Mouse (Mus musculus) kidney, postnatal 4 days (tissue): ENCODE data around the gene Gm20388.

ENCODE experiments used
- DNase-seq, 2 experiments: peaks; one replicate each; pipeline ENCODE4 v3.0.0; 2021; ENCODE audit warnings: mixed read lengths in 2 of 2

Gene Gm20388

GRCm38 (mm10) chr8:121906542-121907512, 1996.2 kb downstream of the Gm20388 start:
- peak; percentile 59 to 74 for DNase-seq

GRCm38 (mm10) chr8:121907587-121908248, 1997.1 kb downstream of the Gm20388 start, which contains the start of gene Slc7a5:
Gene Slc7a5, minus strand, starts transcription at chr8:121907694.
- DNase-seq = peak; percentile 99

GRCm38 (mm10) chr8:121908378-121909147, 1997.9 kb downstream of the Gm20388 start:
- DNase-seq = no peak

GRCm38 (mm10) chr8:121909148-121909541, 1998.5 kb downstream of the Gm20388 start:
- DNase-seq = no peak

DNA sequence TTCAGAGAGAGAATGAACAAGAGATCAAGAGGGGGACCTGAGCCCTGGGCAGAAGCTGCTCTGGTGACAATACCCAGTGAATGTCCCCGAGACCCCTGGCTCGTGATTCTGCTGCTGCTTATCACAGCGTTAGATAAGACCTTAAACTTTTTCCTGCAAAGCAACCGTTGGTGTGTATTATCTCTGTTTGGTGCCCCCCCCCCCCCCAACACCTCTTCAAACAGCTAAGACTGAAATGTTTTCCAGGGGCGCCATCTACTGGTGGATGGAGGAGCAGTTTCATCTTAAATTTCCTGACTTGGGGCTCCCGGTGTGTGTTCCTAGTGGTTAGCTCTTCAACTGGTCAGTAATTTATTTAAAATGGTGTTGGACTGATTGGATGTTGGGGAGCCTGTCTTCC, 1999.0 kb downstream of the Gm20388 start:
- DNase-seq = peak; percentile 86 to 88

DNA sequence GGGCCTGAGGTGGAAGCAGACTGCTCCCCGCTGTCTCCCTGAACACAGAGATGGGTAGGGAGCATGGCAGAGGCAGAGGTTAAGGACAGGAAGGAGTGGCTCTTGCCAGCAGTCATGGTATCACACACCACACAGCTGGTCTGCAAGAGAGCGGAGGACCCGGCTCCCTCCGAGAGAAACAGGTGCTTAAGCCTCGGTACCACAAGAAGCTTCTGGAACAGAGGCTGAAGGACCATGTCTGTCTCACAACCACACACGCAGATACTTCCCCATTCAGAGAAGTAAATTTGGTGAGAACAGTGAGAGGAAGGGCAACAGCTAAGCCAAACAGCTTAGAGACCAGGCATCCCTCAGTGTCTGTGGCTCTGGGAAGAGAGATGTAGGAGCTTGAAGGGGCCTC, 2000.8 kb downstream of the Gm20388 start:
- DNase-seq = no peak

DNA sequence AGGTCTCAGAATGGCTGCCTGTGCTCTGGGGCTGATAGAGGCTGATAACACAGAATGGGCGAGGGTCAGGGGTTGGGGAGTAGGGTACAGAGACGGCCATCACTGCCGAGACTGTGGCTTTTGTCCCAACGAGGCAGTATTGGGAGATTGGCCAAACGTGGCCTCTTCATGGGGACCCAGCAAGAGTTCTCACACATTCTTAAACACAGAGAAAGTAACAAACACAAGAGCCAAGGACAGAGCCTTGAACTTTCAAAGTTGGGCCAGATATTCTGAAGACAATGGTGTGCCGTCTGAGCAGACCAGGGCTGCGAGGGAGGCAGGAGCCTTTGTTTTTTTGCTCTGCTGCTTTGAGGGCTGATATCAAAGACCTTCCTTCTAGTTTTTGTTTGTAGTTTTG, 2001.3 kb downstream of the Gm20388 start:
- DNase-seq = no peak

- no peak for DNase-seq
Observed at GRCm38 (mm10) chr8:121912831-121913230, 2002.2 kb downstream of the Gm20388 start.

DNA sequence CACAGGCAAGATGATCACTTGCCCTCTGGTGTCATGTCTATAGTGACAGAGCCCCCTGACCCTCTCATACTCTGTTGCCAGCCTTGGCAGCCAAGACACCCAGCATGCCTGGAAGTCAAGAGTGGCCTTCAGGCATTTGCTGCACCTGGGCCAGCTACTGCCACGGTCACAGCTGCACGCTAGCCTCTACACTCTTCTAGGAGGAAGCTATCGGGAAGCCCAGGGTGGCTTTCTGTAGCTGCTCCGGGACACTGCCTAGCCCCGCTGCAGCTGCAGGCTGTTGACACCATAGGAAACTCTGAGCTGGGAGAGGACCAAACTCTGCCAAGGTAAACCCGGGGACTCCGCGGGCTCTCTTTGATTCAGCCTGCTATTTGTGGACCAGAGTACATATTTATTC, 2002.7 kb downstream of the Gm20388 start:
- no peak for DNase-seq

DNA sequence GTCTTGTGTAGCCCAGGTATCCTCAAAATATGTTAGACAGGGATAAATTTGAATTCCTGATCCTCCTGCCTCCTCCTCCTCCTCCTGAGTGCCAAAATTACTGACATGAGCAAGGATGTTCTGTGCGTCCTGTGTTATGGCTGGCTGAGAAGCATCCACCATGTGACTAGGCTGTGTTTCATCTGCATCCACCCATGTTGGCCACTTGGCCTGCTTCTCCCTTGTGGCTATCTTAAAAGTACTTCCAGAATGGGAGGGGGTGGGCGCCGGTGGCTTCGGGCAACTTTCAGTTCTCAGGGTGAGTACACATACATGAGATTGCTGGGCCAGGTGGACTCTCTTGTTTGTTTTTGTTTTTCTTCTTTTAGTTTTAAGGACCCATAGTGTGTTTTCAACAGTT, 2008.5 kb downstream of the Gm20388 start:
- DNase-seq = no peak

DNA sequence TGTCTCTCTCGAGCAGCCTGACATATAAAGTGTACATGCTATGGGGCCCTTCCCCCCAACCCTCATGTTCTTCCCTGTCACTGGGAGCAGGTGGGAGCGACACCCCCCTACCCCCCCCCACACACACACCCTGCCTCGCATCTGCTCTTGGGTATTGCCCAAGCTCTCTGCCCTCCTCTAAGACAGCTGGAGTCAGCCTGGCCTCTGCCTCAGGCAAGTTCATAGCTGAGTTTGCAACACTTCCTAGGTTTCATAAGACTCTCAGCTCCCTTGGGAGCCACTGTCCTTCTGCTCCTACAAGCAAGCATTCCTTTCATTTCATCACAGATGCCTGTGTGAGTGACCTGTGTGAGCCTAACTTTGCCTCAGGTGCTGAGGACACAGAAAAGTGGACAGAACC, 2009.1 kb downstream of the Gm20388 start:
- DNase-seq = no peak

DNA sequence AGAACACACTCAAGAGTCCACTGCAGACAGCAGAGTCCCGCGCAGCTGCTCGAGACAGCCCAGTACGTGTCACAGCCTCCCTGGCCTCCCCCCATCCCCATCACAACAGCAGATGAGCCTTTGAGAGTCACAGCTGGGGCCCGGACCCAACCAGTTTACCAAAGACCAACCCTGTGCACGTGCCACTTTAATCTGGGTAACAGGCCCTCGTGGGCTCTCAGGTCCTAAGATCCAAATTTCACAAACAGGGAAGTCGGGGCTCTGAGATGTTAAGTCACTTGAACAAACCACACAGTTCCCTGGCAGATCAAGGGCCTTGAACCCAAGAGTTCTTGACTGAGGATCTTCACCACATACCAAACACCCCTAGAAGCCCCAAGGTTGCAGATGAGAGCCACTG, 2010.9 kb downstream of the Gm20388 start:
- DNase-seq = no peak

DNA sequence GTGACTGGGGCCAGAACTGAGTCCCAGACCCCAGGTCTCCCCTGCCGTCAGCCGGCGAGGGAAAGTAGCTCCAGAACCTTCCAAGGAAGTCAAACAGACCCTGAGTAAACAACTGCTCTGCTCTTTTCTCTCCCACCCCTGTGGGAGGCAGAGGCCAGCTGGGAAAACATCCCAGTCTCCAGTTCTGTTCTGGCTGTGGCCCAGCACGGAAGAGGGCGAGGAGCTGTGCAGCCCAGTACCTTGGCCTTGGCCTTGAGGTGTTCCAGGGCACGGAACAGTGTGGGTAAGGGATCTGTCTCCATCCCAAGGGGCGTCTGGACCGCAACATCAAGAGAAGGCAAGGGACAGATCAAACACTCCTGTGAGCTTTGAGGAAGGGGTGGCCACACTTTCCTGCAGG, 2011.5 kb downstream of the Gm20388 start:
- peak; percentile 73 to 80 for DNase-seq

- no peak for DNase-seq
Observed at GRCm38 (mm10) chr8:121924681-121925080, 2014.0 kb downstream of the Gm20388 start.

GRCm38 (mm10) chr8:121925624-121926023, 2015.0 kb downstream of the Gm20388 start:
- DNase-seq = peak; percentile 88 to 91

DNA sequence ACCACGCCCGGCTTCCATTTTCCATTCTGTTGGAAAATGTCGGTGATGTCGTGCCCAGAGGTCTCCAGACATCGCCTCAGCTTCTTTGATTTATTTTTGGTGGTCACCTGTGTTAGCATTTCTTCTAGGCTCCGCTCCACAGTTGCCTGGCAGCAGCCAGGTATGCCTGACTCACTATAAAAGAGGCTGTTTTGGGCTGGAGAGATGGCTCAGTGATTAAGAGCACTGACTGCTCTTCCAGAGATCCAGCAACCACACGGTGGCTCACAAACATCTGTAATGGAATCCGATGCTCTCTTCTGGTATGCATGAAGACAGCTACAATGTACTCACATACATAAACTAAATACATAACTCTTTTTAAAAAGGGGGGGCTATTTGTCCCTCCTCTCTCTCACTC, 2015.6 kb downstream of the Gm20388 start:
- DNase-seq = no peak

DNA sequence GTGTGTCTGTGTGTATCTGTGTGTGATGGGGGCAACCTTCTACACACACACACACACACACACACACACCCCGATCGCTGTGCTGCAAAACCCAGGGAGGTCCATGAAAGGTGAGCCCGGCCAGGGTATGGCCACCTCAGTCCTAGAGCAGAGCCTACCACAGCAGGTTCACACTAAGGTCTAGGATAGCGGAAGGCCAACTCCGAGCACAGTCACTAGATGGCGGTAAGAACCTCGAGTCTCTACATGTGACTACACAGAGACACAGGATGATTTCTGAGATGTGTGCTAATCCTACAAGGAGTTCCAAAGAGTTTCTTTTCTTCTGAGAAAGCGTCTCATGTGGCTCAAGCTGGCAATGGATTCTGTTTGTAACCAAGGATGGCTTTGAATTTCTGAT, 2016.7 kb downstream of the Gm20388 start:
- peak; percentile 73 to 79 for DNase-seq

GRCm38 (mm10) chr8:121930047-121930446, 2019.4 kb downstream of the Gm20388 start:
- DNase-seq = no peak

GRCm38 (mm10) chr8:121931571-121931970, 2020.9 kb downstream of the Gm20388 start:
- DNase-seq = no peak

GRCm38 (mm10) chr8:121932026-121932667, 2021.5 kb downstream of the Gm20388 start:
- no peak for DNase-seq

DNA sequence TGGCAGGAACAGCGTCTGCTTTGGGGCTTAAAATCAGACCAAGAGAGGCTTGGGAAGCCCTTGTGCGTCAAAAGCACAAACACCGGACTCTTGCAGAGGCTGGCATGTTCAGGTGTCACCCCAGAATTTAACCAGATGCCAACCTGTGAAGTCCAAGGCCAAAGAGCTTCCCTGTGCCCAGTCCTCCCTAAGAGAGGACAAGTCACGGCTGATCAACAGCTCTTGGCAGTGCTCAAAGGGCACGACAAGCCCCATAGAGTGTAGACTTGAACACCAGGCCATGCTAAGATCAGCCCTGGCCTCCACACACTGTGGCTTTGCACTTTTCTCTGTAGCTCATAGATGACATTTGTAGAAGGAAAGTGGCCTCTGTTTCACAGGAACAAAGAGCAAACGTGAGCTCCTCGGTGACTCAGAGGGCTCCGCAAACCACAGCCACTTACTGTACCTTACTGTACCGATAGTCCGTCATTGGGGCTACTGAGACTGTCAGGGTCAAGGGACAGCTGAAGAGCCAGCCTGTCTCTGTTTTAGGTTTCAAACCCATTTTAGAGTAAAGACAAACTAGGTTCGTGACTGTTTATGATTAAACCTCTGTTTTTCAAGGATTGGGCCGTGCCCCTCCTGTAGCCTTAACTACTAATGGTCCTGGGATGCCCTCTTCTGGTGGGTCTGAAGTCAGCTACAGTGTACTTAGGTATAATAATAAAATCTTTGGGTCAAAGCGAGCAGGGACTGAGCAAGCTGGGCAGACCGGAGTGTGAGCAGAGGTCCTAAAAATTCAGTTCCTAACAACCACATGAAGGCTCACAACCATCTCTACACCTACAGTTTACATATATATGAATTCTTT, 2022.3 kb downstream of the Gm20388 start:
- DNase-seq = no peak

DNA sequence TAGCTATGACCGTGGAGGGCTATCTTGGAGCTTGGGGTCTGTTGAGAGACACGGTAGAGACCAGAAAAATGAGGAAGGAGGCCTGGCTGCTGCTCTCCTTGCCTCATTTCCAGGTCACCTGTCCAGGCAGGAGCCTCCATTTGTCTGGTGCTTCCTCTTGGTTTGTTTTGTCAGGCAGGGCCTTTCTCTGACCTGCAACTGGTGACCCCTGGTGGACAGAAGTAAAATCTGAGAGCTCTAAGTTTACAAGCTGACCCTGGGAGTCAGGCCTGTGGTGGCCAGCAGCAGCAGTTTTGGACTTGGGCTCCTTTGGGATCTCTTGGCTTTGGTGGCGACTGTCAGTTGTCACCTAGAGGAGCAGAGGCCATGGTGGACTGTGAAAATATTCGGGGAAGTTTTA, 2023.9 kb downstream of the Gm20388 start:
- peak; percentile 51 to 65 for DNase-seq
